Mouse (Mus musculus): Measurements from ENCODE around the gene Rem2. TPM values are rescaled to one million over a fixed set of nuclear protein-coding genes. Genes with fewer than 3 reads are reported as not detected.

The Rem2 gene
- polyA plus RNA-seq, 1 experiment = 7.9 TPM

DNA sequence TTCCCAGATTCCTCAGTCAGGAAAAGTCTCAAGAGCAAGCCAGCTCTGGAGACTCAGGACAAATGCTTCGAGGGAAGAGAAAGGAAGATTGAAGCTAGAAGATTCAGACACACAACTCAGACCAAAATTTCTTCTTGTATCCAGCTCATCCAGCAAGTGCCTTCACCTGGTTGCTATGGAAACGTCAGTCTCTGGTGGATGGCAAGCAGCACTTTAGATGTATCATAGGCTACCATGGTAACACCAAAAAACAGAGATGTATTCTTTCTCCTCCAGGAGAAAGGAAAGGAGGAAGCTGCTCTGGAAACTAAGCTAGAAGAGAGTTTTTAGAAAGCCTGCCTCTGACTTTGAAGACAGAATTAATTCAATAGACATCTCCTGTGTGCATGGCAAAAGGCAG is 11.8 kb downstream of the Rem2 start:
- peaks cover 1% of the 10 kb centered on the region; the same call in 1 of the 2 replicates for H3K4me1 ChIP-seq (ENCODE audit: control insufficient read depth, insufficient read depth, low read length)
- TF ChIP-seq CTCF (IDR thresholded peaks at IDR 0.05; ENCODE audit: extremely low read depth, insufficient read depth, low read length) (no peak), POLR2A (IDR thresholded peaks at IDR 0.05; ENCODE audit: extremely low read depth, insufficient read depth, low read length) (no peak)
- H3K27ac ChIP-seq (ENCODE audit: insufficient read depth, low read length) = no peak overlapping the region

GRCm38 (mm10) chr14:54488350-54488749 is 12.4 kb downstream of the Rem2 start:
- Histone ChIP-seq H3K27ac (ENCODE audit: insufficient read depth, low read length) (no peak overlapping the region), H3K4me1 (ENCODE audit: control insufficient read depth, insufficient read depth, low read length) (peaks cover 1% of the 10 kb centered on the region; the same call in 1 of the 2 replicates), H3K4me3 (ENCODE audit: insufficient read depth, low read length) (no peak overlapping the region)
- TF ChIP-seq POLR2A (IDR thresholded peaks at IDR 0.05; ENCODE audit: extremely low read depth, insufficient read depth, low read length) = no peak
- no peak for TF ChIP-seq CTCF (IDR thresholded peaks at IDR 0.05; ENCODE audit: extremely low read depth, insufficient read depth, low read length)

More for the DNA sequence above, 11.8 kb downstream of the Rem2 start:
- no peak overlapping the region for H3K4me3 ChIP-seq (ENCODE audit: insufficient read depth, low read length)

DNA sequence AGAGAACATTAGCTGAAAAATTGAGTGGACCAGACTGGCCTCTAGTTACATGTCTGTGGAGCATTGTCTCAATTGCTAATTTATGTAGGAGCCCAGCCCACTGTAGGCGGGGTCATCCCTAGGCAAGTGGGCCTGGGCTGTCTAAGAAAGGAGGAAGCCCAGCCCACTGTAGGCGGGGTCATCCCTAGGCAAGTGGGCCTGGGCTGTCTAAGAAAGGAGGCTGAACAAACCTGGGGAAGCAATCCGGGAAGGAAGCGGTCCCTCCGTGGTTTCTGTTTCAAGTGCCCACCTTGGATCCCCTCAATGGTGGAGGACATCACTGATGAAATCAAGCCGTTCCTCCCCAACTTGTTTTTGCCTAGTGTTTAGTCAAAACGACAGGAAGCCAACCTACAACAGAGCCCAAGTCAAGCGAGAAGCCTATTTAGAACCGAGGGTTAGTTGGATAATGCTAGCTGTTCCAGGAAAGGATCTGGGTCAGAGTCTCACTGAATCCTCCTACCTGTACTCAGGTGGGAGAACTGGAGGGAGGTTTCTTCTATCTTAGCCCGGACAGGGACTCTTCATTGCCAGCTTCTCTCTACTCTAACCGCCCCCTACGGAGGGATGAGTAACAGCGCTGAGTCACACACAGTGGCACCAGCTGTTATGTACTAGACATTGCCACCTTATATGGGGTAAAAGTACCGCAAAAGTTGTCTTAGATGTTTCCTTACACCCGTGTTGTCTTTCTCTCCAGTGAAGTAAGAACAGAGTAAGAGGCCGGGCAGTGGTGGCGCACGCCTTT is 16.6 kb downstream of the Rem2 start:
- Histone ChIP-seq H3K4me1 (ENCODE audit: control insufficient read depth, insufficient read depth, low read length) (no peaks in the 10 kb centered on the region), H3K4me3 (ENCODE audit: insufficient read depth, low read length) (no peak overlapping the region), H3K27ac (ENCODE audit: insufficient read depth, low read length) (no peak overlapping the region)
- no peak for TF ChIP-seq POLR2A (IDR thresholded peaks at IDR 0.05; ENCODE audit: extremely low read depth, insufficient read depth, low read length)
- TF ChIP-seq CTCF (IDR thresholded peaks at IDR 0.05; ENCODE audit: extremely low read depth, insufficient read depth, low read length) = no peak

- TF ChIP-seq CTCF (IDR thresholded peaks at IDR 0.05; ENCODE audit: extremely low read depth, insufficient read depth, low read length) (no peak), POLR2A (IDR thresholded peaks at IDR 0.05; ENCODE audit: extremely low read depth, insufficient read depth, low read length) (no peak)
- Histone ChIP-seq H3K27ac (ENCODE audit: insufficient read depth, low read length) (no peak overlapping the region), H3K4me1 (ENCODE audit: control insufficient read depth, insufficient read depth, low read length) (no peaks in the 10 kb centered on the region), H3K4me3 (ENCODE audit: insufficient read depth, low read length) (no peak overlapping the region)
Measured at GRCm38 (mm10) chr14:54493236-54493635, 17.3 kb downstream of the Rem2 start.

GRCm38 (mm10) chr14:54494234-54494633 is 18.3 kb downstream of the Rem2 start:
- Histone ChIP-seq H3K4me3 (ENCODE audit: insufficient read depth, low read length) (no peak overlapping the region), H3K27ac (ENCODE audit: insufficient read depth, low read length) (no peak overlapping the region), H3K4me1 (ENCODE audit: control insufficient read depth, insufficient read depth, low read length) (no peaks in the 10 kb centered on the region)
- TF ChIP-seq CTCF (IDR thresholded peaks at IDR 0.05; ENCODE audit: extremely low read depth, insufficient read depth, low read length) = peak; percentile 81
- TF ChIP-seq POLR2A (IDR thresholded peaks at IDR 0.05; ENCODE audit: extremely low read depth, insufficient read depth, low read length) = no peak

DNA sequence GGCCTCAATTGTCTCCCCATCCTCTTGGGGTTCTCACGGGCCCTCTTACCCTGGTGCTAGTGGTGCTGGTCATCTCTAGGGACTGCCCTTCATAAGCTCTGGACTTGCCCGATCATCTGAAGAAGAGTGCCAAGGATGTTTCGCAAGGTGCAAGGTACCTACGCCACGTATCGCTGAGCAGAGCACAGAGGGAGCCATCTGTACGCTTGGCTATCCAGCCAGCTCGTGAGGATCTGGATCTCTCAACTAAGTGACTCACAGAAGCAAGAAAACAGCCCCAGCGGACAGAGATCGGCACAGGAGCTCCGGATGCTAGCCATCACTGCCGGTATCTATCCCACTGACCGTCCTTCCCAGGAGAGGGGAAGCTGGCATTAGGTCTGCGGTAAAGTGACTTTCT is 20.8 kb downstream of the Rem2 start:
- Histone ChIP-seq H3K27ac (ENCODE audit: insufficient read depth, low read length) (no peak overlapping the region), H3K4me1 (ENCODE audit: control insufficient read depth, insufficient read depth, low read length) (no peaks in the 10 kb centered on the region), H3K4me3 (ENCODE audit: insufficient read depth, low read length) (no peak overlapping the region)
- TF ChIP-seq POLR2A (IDR thresholded peaks at IDR 0.05; ENCODE audit: extremely low read depth, insufficient read depth, low read length) = no peak
- no peak for TF ChIP-seq CTCF (IDR thresholded peaks at IDR 0.05; ENCODE audit: extremely low read depth, insufficient read depth, low read length)

DNA sequence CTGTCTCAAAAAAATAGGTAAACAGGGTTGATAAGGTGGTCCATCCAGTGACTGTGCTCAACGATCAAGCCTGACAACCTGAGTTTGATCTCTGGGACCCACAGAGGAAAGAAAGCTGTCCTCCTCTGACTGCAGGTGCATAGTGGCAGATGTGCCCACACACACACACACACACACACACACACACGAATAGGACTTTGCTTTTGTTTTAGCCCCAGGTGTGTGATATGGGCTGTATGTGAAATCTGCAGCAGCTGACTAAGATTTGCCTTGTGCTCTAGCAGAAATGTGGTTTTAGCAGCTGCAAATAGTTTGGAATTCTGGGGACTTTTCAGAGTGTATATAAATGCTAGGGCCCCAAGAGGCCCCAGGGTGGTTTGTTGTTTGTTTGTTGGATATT is 23.4 kb downstream of the Rem2 start:
- Histone ChIP-seq H3K4me3 (ENCODE audit: insufficient read depth, low read length) (no peak overlapping the region), H3K4me1 (ENCODE audit: control insufficient read depth, insufficient read depth, low read length) (no peaks in the 10 kb centered on the region), H3K27ac (ENCODE audit: insufficient read depth, low read length) (no peak overlapping the region)
- TF ChIP-seq CTCF (IDR thresholded peaks at IDR 0.05; ENCODE audit: extremely low read depth, insufficient read depth, low read length) (no peak), POLR2A (IDR thresholded peaks at IDR 0.05; ENCODE audit: extremely low read depth, insufficient read depth, low read length) (no peak)

- H3K4me3 ChIP-seq (ENCODE audit: insufficient read depth, low read length) = no peak overlapping the region
- no peak overlapping the region for H3K27ac ChIP-seq (ENCODE audit: insufficient read depth, low read length)
- no peaks in the 10 kb centered on the region for H3K4me1 ChIP-seq (ENCODE audit: control insufficient read depth, insufficient read depth, low read length)
- TF ChIP-seq CTCF (IDR thresholded peaks at IDR 0.05; ENCODE audit: extremely low read depth, insufficient read depth, low read length) (no peak), POLR2A (IDR thresholded peaks at IDR 0.05; ENCODE audit: extremely low read depth, insufficient read depth, low read length) (no peak)
Measured at GRCm38 (mm10) chr14:54501365-54501764, 25.5 kb downstream of the Rem2 start.

DNA sequence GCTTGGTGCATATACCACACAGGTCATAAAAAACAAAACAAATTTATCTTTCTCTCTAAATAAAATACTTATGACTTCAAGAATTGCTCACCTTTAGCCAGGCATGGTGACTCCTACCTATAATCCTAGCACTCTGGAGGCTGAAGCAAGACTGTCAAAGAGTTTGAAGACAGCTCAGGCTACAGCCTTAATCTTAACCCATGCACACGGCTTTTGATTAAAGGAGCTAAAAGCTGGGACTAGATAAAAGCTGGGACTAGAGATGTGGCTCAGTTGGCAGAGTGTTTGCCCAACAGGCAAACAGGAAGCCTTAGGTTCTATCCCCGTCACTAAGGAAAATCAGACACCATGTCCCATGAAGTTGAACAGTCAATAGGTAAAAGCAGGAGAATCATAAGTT is 27.2 kb downstream of the Rem2 start:
- no peak for TF ChIP-seq POLR2A (IDR thresholded peaks at IDR 0.05; ENCODE audit: extremely low read depth, insufficient read depth, low read length)
- TF ChIP-seq CTCF (IDR thresholded peaks at IDR 0.05; ENCODE audit: extremely low read depth, insufficient read depth, low read length) = no peak
- Histone ChIP-seq H3K4me1 (ENCODE audit: control insufficient read depth, insufficient read depth, low read length) (no peaks in the 10 kb centered on the region), H3K4me3 (ENCODE audit: insufficient read depth, low read length) (no peak overlapping the region), H3K27ac (ENCODE audit: insufficient read depth, low read length) (no peak overlapping the region)

GRCm38 (mm10) chr14:54509774-54510173 is 33.9 kb downstream of the Rem2 start:
- TF ChIP-seq CTCF (IDR thresholded peaks at IDR 0.05; ENCODE audit: extremely low read depth, insufficient read depth, low read length) (no peak), POLR2A (IDR thresholded peaks at IDR 0.05; ENCODE audit: extremely low read depth, insufficient read depth, low read length) (no peak)
- no peak overlapping the region for H3K4me3 ChIP-seq (ENCODE audit: insufficient read depth, low read length)
- no peaks in the 10 kb centered on the region for H3K4me1 ChIP-seq (ENCODE audit: control insufficient read depth, insufficient read depth, low read length)
- no peak overlapping the region for H3K27ac ChIP-seq (ENCODE audit: insufficient read depth, low read length)

Measured in cortical plate, adult 2 months (tissue).